Mouse (Mus musculus) urinary bladder, postnatal 10 days (tissue): Measurements from ENCODE around the gene Prss50.

Experiments
- DNase-seq: peaks from one replicate; pipeline ENCODE4 v3.0.0; 2022; ENCODE audit warnings: low spot score

Prss50 gene

GRCm38 (mm10) chr9:110907201-110907837 is 49.6 kb downstream of the Prss50 start:
- DNase-seq: no peak

- no peak for DNase-seq
Observed at GRCm38 (mm10) chr9:110907838-110908630, 50.3 kb downstream of the Prss50 start.

- no peak for DNase-seq
Observed at GRCm38 (mm10) chr9:110908631-110909016, 50.9 kb downstream of the Prss50 start.

GRCm38 (mm10) chr9:110909371-110909967 is 51.7 kb downstream of the Prss50 start:
- DNase-seq: no peak
